Mouse (Mus musculus) liver, embryonic 15.5 days (tissue): ENCODE data around the gene Ak2. TPM values are rescaled to one million over a fixed set of nuclear protein-coding genes. Genes with fewer than 3 reads are reported as not detected.

Experiments
- ATAC-seq: fragments of 200-750 bp; cut with Nextera tagmentation; 2 replicates; pipeline ENCODE4 v1.8.0; 2017; ENCODE audit warnings: moderate number of reproducible peaks, mild to moderate bottlenecking, moderate library complexity; ENCODE audit not compliant: insufficient read depth
- H3K27ac ChIP-seq: fragments of 300-500 bp; sonication (generic); replicated peaks from 2 replicates; pipeline ENCODE4 v1.5.1; 2015; ENCODE audit warnings: mild to moderate bottlenecking, inconsistent platforms
- H3K27me3 ChIP-seq: fragments of 300-500 bp; sonication (generic); 2 replicates; pipeline ENCODE4 v1.6.1; 2015; ENCODE audit warnings: mild to moderate bottlenecking, inconsistent platforms
- H3K36me3 ChIP-seq: fragments of 300-500 bp; sonication (generic); replicated peaks from 2 replicates; pipeline ENCODE4 v1.6.1; 2015; ENCODE audit warnings: moderate library complexity, mild to moderate bottlenecking, inconsistent platforms
- H3K4me1 ChIP-seq: fragments of 300-500 bp; sonication (generic); replicated peaks from 2 replicates; pipeline ENCODE4 v1.6.1; 2015; ENCODE audit warnings: inconsistent platforms
- H3K4me2 ChIP-seq: fragments of 300-500 bp; sonication (generic); 2 replicates; pipeline ENCODE4 v1.6.1; 2015; ENCODE audit warnings: moderate library complexity, mild to moderate bottlenecking, inconsistent platforms
- H3K4me3 ChIP-seq: fragments of 300-500 bp; sonication (generic); replicated peaks from 2 replicates; pipeline ENCODE4 v1.5.1; 2015; ENCODE audit warnings: mild to moderate bottlenecking, inconsistent platforms
- H3K9ac ChIP-seq: fragments of 300-500 bp; sonication (generic); 2 replicates; pipeline ENCODE4 v1.6.1; 2015; ENCODE audit warnings: moderate library complexity, mild to moderate bottlenecking, inconsistent platforms
- H3K9me3 ChIP-seq: fragments of 300-500 bp; sonication (generic); replicated peaks from 2 replicates; pipeline ENCODE4 v1.6.1; 2016; ENCODE audit warnings: inconsistent platforms
- WGBS: fragments of 180-500 bp; shearing (Covaris S2); methylation state at CpG from one replicate; pipeline ENCODE4 v1.1.7; 2015; ENCODE audit warnings: mixed read lengths; ENCODE audit not compliant: insufficient replicate concordance; 5-methylcytosine and 5-hydroxymethylcytosine counted together
- polyA plus RNA-seq: library from polyadenylated mRNA; unstranded; fragments of >200 nt; fragmentation: Nextera tagmentation; extraction: Ambion mirVana; gene quantifications from 2 replicates; pipeline ENCODE4 v1.2.1, GENCODE M21; 2015

The Ak2 gene
- 119 and 121 TPM in 2 replicates for polyA plus RNA-seq

DNA sequence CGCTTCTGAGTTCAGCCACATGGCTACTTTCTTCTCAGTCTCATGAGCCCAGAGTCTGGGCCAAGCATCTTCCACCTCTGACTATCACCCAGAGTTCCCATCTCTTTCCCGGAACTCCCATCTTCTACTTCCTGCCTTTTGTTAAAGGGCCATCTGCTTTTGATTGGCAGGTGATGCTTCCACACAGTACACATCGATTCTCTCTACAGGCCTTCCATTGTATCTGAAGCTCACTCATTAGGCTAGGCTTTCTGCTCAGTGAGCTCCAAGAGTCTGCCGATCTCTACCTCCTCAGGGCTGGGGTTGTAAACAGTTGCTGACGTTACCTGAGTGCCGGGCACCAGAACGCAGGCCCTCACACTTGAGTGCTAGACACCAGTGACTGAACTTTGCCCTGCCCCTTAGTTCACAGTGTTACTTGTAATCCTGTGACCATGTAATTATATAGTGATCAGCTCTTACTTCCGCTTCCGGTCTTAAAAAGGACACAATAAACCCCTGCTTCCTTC lies at the start of gene Ak2:
TSS of gene Ak2 (plus strand) at position 459 of the 509 bp plus-strand sequence.
- Histone ChIP-seq H3K27ac (peak within 1 kb of the TSS; percentile 42; the same call in 1 of the 2 replicates), H3K4me1 (peaks cover 39% of the 10 kb centered on the region), H3K36me3 (peaks cover 11% of the 10 kb centered on the region), H3K4me3 (peak within 1 kb of the TSS; percentile 72), H3K9ac (no peak within 1 kb of the TSS), H3K4me2 (peak within 1 kb of the TSS; percentile 83), H3K9me3 (no peaks in the 10 kb centered on the region), H3K27me3 (no peaks in the 10 kb centered on the region)
- no peak for ATAC-seq
- 80% methylated on average over 9 of the region's 9 CpGs for WGBS

DNA sequence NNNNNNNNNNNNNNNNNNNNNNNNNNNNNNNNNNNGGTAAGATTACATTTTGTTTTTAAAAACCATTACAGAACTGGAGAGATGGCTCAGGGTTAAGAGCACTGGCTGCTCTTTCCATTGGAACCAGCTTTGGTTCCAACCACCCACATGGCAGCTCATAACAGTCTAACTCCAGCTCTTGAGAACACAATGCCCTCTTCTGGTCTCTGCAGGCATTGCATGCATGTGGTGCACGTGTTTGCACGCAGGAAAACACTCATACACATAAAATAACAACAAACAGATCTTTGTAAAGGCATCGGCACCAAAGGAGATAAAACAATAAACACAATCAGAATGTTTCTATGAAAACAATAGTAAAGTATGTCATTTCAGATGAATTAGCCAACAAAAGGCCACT lies 49.4 kb upstream of the Ak2 start:
- Histone ChIP-seq H3K9me3 (no peaks in the 10 kb centered on the region), H3K27ac (no peak overlapping the region), H3K36me3 (no peaks in the 10 kb centered on the region), H3K4me1 (peaks cover 3% of the 10 kb centered on the region), H3K4me2 (no peak overlapping the region), H3K27me3 (peaks cover 4% of the 10 kb centered on the region; the same call in 1 of the 2 replicates), H3K4me3 (no peak overlapping the region), H3K9ac (no peak overlapping the region)
- ATAC-seq: no peak
- 40% methylated on average over 3 of the region's 3 CpGs for WGBS

DNA sequence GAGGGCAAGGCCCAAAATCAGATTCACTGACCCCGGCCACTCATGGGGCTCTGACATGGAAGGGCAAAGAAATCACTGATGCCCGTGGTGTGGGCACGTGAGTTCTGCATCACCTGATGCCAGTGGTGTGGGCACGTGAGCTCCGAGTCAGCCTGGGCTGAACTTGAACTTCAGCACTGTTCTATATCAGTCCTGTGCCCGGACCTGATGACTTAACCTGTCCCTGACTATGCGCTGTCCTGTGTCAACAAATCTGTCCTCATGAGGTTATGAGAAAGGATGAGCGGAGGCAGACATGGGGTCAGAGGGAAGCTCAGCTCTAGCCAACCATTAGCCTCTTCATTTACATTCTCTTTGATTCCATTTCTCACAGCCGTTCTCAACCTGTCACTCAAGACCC lies 45.0 kb upstream of the Ak2 start:
- H3K9me3 ChIP-seq: no peaks in the 10 kb centered on the region
- H3K4me1 ChIP-seq: peaks cover 17% of the 10 kb centered on the region
- H3K9ac ChIP-seq: no peak overlapping the region
- H3K4me3 ChIP-seq: no peak overlapping the region
- H3K4me2 ChIP-seq: no peak overlapping the region
- no peaks in the 10 kb centered on the region for H3K36me3 ChIP-seq
- 66% methylated on average over 9 of the region's 9 CpGs for WGBS
- H3K27me3 ChIP-seq: peaks cover 14% of the 10 kb centered on the region
- no peak overlapping the region for H3K27ac ChIP-seq
- ATAC-seq: no peak

DNA sequence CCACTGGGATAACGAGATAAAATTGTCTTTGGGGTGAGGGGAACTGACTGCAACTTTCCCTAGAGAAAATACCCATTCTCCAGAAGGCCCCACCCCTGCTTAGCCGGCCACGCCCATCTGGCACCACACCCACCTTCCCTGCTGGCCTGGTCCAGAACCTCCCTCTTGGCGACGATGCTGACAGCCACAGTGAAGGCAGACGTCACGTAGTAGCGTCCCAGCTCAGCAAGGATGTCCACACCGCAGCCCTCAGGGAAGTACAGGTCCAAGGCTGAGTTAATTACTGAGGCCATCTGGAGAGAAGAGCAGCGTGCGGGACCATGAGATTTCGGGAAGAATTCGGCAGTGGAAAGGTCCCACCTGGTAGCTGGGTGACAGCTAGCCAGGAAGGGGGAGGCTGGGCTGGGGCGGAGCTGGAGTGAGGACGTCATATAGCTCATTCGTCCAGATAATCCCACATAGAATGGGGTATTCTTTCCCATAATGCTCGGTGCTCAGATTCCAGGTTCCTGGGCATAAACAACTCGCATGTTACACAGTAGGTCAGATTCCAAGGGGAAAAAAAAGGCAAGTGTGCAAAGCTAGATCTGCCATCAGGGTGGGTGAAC lies 44.3 kb upstream of the Ak2 start:
- H3K27ac ChIP-seq: no peak overlapping the region
- 12% methylated on average over 18 of the region's 18 CpGs for WGBS
- no peak overlapping the region for H3K9ac ChIP-seq
- H3K4me3 ChIP-seq: no peak overlapping the region
- H3K9me3 ChIP-seq: no peaks in the 10 kb centered on the region
- no peak for ATAC-seq
- no peaks in the 10 kb centered on the region for H3K36me3 ChIP-seq
- peak overlapping the region; percentile 27; the same call in 1 of the 2 replicates for H3K4me2 ChIP-seq
- H3K27me3 ChIP-seq: peaks cover 14% of the 10 kb centered on the region
- H3K4me1 ChIP-seq: peaks cover 17% of the 10 kb centered on the region

DNA sequence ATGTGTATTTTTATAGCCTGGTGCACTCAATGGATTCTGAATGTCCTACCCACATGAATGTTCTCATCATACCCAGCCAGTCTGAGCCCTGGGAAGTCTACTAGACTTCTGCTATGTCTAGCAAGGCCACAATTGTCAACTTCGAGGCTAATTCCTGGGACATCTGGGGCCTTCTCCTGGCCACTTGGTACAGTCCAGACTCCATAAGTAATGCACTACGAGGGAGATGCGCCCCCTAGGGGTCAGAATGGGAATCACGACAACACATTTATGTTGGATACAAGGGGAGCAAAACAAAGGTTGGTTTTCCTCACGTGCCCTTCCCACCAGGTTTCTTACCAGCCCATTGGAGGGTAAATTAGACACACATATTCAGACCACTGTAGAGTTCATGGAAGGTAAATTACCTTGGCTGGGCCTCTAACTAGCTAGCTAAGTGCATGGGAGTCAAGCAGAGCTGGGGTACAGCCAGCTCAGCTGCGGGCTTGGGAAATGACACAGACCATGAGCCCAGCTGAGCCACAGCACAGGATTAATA lies 43.6 kb upstream of the Ak2 start:
- H3K9ac ChIP-seq: no peak overlapping the region
- H3K4me3 ChIP-seq: no peak overlapping the region
- peaks cover 14% of the 10 kb centered on the region for H3K27me3 ChIP-seq
- ATAC-seq: no peak
- no peak overlapping the region for H3K27ac ChIP-seq
- H3K4me2 ChIP-seq: no peak overlapping the region
- H3K9me3 ChIP-seq: no peaks in the 10 kb centered on the region
- H3K4me1 ChIP-seq: peaks cover 17% of the 10 kb centered on the region
- no peaks in the 10 kb centered on the region for H3K36me3 ChIP-seq
- WGBS: 20% methylated on average over 6 of the region's 6 CpGs

DNA sequence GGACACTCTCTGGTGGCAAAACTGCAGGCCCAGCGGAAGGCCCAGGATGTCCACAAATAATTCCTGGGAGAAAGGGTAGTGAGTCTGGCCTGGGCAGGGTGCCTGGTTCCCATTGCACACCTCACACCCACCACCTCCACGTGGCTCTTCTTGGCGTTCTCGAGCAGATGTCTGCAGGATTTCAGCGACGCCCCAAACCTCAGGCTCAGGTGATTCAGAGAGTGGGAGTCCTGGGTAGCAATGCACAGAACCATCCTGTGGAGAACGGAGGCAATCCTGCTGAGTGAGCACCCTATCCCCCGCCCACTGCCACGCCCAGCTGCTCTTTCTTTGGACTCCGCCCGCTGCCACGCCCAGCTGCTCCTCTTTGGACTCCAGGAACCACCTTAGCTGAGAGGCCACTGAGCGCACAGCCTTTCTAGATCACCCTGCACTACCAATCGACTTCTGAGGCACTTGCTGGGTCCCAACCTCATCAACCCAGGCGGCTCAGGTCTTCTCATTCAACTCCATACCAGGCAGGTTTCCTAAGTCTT lies 42.2 kb upstream of the Ak2 start:
- H3K4me3 ChIP-seq: no peak overlapping the region
- no peaks in the 10 kb centered on the region for H3K36me3 ChIP-seq
- WGBS: 24% methylated on average over 15 of the region's 15 CpGs
- H3K9ac ChIP-seq: no peak overlapping the region
- H3K9me3 ChIP-seq: no peaks in the 10 kb centered on the region
- no peak overlapping the region for H3K27ac ChIP-seq
- H3K27me3 ChIP-seq: peaks cover 14% of the 10 kb centered on the region
- peaks cover 17% of the 10 kb centered on the region for H3K4me1 ChIP-seq
- no peak; the same call in 1 of the 2 replicates for ATAC-seq
- H3K4me2 ChIP-seq: no peak overlapping the region

DNA sequence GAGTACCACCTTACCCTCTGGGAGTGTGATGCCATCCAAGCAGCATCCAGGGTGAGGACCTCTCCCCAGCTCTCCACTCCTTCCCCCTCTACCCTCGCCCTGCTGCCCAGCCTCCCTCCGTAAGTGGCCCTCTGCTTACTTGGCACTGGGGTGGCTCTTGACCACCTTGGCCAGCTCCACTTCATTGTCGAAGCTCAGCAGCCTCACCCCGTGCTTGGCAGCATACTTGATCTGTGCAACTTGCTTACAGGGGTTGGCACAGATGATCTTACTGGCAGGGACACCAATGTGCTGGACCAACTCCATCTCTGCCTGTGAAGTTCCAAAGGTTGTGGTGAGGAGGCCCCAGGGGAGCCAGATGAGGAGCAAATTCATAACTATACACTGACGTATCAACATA lies 41.3 kb upstream of the Ak2 start:
- Histone ChIP-seq H3K4me3 (no peak overlapping the region), H3K9ac (no peak overlapping the region), H3K27me3 (peaks cover 14% of the 10 kb centered on the region), H3K9me3 (no peaks in the 10 kb centered on the region), H3K27ac (no peak overlapping the region), H3K4me2 (no peak overlapping the region), H3K36me3 (no peaks in the 10 kb centered on the region), H3K4me1 (peaks cover 17% of the 10 kb centered on the region)
- WGBS: 70% methylated on average over 5 of the region's 5 CpGs
- no peak for ATAC-seq

DNA sequence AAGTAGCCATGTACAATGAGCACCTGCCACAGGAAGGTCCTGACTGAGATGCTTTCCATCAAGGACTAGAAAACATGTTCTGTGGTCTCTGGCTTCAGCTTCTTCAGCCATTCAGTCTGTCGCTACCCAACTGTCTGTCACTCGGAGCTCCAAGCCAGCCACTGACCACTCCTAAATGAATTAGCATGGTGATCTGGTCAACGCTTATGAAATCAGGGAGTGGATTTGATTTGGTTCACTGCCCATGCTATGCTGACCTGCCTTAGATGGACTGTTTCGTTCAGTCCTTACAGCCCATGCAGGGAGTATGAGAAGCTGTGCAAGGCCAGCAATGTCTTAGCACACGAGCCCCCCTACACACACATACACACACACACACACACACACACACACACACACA lies 37.9 kb upstream of the Ak2 start:
- H3K27ac ChIP-seq: no peak overlapping the region
- WGBS: 62% methylated on average over 5 of the region's 5 CpGs
- H3K36me3 ChIP-seq: no peaks in the 10 kb centered on the region
- H3K4me3 ChIP-seq: no peak overlapping the region
- peaks cover 35% of the 10 kb centered on the region for H3K27me3 ChIP-seq
- peaks cover 14% of the 10 kb centered on the region for H3K4me1 ChIP-seq
- ATAC-seq: no peak
- H3K4me2 ChIP-seq: no peak overlapping the region
- H3K9ac ChIP-seq: no peak overlapping the region
- H3K9me3 ChIP-seq: no peaks in the 10 kb centered on the region

DNA sequence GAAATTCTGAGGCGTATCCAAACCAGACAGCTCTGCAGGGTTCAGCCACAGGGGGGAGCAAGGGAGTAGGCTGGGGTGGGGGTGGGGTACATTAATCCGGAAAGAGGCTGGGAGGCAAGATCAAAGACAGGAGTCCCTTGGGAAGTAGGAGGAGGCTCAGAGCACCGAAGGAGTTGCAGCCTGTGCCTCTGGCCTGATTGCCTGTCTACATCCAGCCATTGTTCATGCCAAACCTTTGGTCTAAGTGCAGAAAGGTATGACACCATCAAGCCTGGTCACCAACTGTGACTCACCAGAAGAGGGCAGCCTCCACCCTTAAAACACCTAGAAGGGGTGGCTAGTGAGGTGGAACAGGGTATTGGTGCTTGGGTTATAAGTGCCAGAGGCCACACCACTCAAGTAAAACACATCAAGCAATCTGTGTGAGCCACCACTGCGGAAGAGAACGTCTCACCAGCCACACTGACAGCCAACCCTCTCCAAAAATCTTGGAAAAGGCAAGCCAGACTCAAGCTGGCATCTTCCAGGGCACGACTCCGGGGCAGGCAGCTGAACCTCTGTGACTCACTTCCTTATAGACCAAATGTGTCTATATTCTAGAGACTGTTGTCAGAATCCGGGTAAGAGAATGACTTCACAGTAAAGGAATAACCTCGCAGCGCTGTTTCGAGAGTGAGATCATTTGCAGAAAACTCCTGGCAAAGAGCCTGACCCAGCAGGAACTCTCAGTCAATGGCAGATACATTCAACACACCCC lies 34.4 kb upstream of the Ak2 start:
- Histone ChIP-seq H3K4me2 (no peak overlapping the region), H3K27ac (no peak overlapping the region), H3K9ac (no peak overlapping the region), H3K4me1 (peaks cover 11% of the 10 kb centered on the region), H3K4me3 (no peak overlapping the region), H3K36me3 (no peaks in the 10 kb centered on the region), H3K27me3 (peaks cover 54% of the 10 kb centered on the region), H3K9me3 (no peaks in the 10 kb centered on the region)
- no peak for ATAC-seq
- 37% methylated on average over 11 of the region's 11 CpGs for WGBS

DNA sequence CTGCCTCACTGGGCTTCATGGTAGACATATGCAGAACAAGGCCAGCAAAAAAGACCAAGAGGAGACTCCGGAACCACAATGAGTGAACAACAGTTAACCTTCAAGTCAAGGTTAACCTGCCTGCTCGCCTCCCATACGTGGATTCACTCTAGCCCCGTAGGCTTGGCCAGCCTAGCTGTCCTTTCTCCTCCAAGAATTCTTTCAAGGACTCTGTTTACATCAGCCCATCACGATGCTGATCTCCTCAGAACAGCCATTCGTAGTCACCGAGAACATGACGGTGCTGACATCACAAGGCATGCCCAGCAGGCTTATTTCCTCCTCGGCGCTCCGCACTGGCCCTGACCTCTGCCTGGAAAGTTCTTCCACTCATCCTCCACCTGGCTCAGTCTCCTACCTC lies 33.6 kb upstream of the Ak2 start:
- Histone ChIP-seq H3K4me3 (no peak overlapping the region), H3K27me3 (peaks cover 62% of the 10 kb centered on the region), H3K4me1 (peaks cover 17% of the 10 kb centered on the region), H3K9ac (no peak overlapping the region), H3K36me3 (no peaks in the 10 kb centered on the region), H3K4me2 (no peak overlapping the region), H3K27ac (no peak overlapping the region), H3K9me3 (no peaks in the 10 kb centered on the region)
- 70% methylated on average over 11 of the region's 11 CpGs for WGBS
- no peak for ATAC-seq

DNA sequence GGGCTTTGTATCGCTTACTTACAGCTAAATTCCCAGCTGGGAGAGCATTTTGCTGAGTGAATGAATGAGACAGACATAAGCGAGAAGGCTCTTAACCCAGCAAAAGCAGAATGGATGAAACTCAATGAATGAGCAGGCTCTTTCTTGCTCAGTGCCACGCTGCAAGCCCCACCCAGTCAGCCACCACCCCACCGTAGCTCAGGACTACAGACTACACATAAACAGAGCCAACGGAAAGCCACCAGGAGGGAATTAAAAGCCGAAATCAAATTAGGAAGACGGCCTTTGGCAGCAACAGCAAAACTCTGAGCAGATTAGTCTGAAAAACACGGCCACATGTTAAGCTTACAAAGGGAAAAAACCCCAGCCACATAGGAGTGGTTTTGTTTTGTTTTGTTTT lies 32.9 kb upstream of the Ak2 start:
- no peak for ATAC-seq
- 57% methylated on average over 8 of the region's 8 CpGs for WGBS

More for the DNA sequence above, 32.9 kb upstream of the Ak2 start:
- Histone ChIP-seq H3K36me3 (no peaks in the 10 kb centered on the region), H3K4me2 (no peak overlapping the region), H3K27me3 (peaks cover 69% of the 10 kb centered on the region), H3K9me3 (no peaks in the 10 kb centered on the region), H3K4me1 (peaks cover 17% of the 10 kb centered on the region), H3K4me3 (no peak overlapping the region), H3K9ac (no peak overlapping the region), H3K27ac (no peak overlapping the region)
